Mouse (Mus musculus) heart, adult 2 months (tissue): Measurements from ENCODE around the gene Dpp4.

Experiments used
- CTCF ChIP-seq: fragments of 200-600 bp; IDR thresholded peaks from 2 replicates; pipeline ENCODE4 v1.8.1; 2022; ENCODE audit warnings: antibody characterized with exemption, mild to moderate bottlenecking, moderate library complexity
- POLR2A ChIP-seq: fragments of 200-500 bp; IDR thresholded peaks from 2 replicates; pipeline ENCODE4 v1.6.1; 2011; ENCODE audit warnings: mild to moderate bottlenecking, low read depth, low read length, control low read depth; ENCODE audit not compliant: insufficient read depth

- TF ChIP-seq POLR2A (no peak), CTCF (no peak)
Measured at GRCm38 (mm10) chr2:62323078-62323637, 88.9 kb downstream of the Dpp4 start.
